Mouse (Mus musculus): ENCODE results near the gene Rbfox3. TPM values are rescaled to one million over a fixed set of nuclear protein-coding genes. Genes with fewer than 3 reads are reported as not detected.

Gene Rbfox3
- polyA plus RNA-seq, 1 experiment from 2014 or later, result 8.2 TPM

DNA sequence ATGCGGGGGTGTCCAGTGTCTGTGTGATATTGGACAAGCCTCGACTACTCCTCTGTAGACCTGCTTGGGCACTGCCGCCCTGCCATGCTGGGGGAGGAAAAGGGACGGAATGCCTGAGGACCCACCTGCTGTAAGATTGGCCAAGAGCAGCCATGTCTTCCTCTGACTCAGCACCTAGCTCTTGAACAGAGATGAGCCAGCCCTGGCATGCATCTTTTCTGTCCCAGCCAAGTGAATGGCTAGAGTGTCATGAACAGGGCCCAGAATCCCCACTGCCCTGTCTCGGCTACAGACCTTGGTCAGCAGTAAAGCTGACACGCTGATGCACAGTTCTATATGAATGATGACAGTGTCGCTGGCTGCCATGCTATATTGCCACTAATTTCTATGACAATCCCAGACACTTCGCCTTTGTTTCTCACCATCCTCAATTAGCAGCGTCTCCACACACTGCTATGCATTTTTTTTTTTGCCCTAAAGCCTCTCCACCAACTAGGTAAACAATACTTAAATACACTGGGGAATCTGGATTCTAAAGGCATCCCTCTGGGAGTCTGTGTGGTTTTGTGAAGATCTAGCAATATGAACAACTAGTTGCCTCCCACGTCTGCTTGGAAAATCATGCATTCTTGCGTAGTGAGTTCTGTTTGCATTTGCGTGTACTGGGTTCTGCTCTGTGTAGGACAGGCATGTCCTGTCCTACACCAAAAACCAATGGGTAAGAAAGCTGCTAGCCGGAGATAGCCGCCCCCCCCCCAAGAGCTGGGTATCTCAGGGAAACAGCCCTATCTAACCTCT lies 257.7 kb downstream of the Rbfox3 start:
- DNase-seq (ENCODE audit: low spot score, missing footprints), result no peak
- Histone ChIP-seq H3K27ac (ENCODE audit: low read depth, low read length) (no peak overlapping the region), H3K4me1 (ENCODE audit: control insufficient read depth, insufficient read depth, low read length) (no peaks in the 10 kb centered on the region), H3K9me3 (ENCODE audit: control insufficient read depth, low read length) (no peaks in the 10 kb centered on the region), H3K36me3 (ENCODE audit: control insufficient read depth, insufficient read depth, low read length) (no peaks in the 10 kb centered on the region), H3K4me2 (no peak overlapping the region), H3K9ac (ENCODE audit: low read length) (no peak overlapping the region), H3K4me3 (ENCODE audit: low read depth, low read length) (no peak overlapping the region), H3K27me3 (ENCODE audit: control insufficient read depth, insufficient read depth, low read length) (no peaks in the 10 kb centered on the region)
- 86% methylated on average over 14 of the region's 14 CpGs for WGBS
- no peak for ATAC-seq (ENCODE audit: low FRiP score)

DNA sequence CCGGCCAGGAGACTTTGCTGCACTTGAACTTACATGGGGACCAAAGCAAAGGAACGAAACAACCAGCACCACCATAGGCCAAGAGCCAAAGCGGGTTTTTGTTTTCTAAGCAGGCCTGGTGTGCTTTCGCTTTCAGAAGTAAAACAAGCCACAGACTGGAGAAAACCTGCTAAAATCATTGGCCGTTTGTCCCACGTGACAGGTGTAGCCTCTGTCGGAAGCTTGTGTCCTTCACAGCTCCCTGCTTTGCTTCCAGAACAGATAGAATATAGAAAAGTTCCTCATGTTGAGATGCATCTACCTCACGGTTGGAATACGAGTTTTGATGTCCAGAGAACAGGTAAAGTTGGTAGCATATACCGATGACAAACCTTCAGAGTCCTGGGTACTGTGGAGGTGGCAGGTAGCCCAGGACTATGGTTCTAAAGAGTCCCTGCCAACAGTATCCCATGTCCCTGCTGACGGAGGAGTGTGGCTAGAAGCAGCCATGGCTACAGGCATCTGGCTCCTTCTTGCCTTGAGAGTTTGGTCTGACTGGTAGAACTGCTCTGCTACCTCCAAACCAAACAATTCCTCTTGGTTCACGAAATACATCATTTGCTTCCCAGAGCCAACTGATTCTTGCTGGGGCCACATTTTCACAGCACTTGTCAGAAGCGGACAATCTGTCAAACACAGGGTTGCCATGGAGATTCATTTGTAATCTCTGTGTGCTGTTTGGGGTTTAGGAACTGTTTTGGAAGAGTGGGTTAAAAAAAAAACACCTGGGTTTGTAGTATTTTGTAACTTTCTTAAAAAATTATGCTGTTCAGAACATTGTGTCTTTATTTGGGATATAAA lies 258.8 kb downstream of the Rbfox3 start:
- H3K4me2 ChIP-seq, result no peak overlapping the region
- 84% methylated on average over 13 of the region's 13 CpGs for WGBS

DNA sequence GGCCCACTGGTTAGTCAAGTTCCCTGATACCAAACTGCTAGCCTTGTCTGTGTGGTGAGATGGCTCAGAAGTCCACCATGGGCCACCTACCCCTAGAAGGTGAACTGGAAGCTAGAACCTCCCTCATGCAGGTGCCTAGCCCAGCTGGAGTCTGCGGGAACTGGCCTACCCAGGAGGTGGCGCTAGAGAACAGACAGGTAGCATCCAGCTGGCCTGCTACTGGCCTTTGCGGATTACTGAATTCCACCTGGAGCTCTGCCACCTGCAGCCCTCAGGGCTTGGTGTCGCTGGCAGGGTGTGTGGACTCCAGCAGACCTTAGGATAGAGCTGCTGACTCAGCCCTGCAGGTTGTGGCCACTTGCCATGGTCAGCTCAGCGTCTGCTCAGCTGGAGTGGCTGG lies 263.0 kb downstream of the Rbfox3 start:
- DNase-seq (ENCODE audit: low spot score, missing footprints) (no peak), ATAC-seq (ENCODE audit: low FRiP score) (no peak)
- Histone ChIP-seq H3K9me3 (ENCODE audit: control insufficient read depth, low read length) (no peaks in the 10 kb centered on the region), H3K27ac (ENCODE audit: low read depth, low read length) (no peak overlapping the region), H3K36me3 (ENCODE audit: control insufficient read depth, insufficient read depth, low read length) (no peaks in the 10 kb centered on the region), H3K4me3 (ENCODE audit: low read depth, low read length) (no peak overlapping the region), H3K4me2 (no peak overlapping the region), H3K4me1 (ENCODE audit: control insufficient read depth, insufficient read depth, low read length) (no peaks in the 10 kb centered on the region), H3K9ac (ENCODE audit: low read length) (no peak overlapping the region), H3K27me3 (ENCODE audit: control insufficient read depth, insufficient read depth, low read length) (no peaks in the 10 kb centered on the region)
- WGBS, result 20% methylated on average over 5 of the region's 5 CpGs

More for the DNA sequence above, 258.8 kb downstream of the Rbfox3 start:
- DNase-seq (ENCODE audit: low spot score, missing footprints) (no peak), ATAC-seq (ENCODE audit: low FRiP score) (no peak)
- Histone ChIP-seq H3K9me3 (ENCODE audit: control insufficient read depth, low read length) (no peaks in the 10 kb centered on the region), H3K4me3 (ENCODE audit: low read depth, low read length) (no peak overlapping the region), H3K27ac (ENCODE audit: low read depth, low read length) (no peak overlapping the region), H3K27me3 (ENCODE audit: control insufficient read depth, insufficient read depth, low read length) (no peaks in the 10 kb centered on the region), H3K36me3 (ENCODE audit: control insufficient read depth, insufficient read depth, low read length) (no peaks in the 10 kb centered on the region), H3K9ac (ENCODE audit: low read length) (no peak overlapping the region), H3K4me1 (ENCODE audit: control insufficient read depth, insufficient read depth, low read length) (no peaks in the 10 kb centered on the region)

DNA sequence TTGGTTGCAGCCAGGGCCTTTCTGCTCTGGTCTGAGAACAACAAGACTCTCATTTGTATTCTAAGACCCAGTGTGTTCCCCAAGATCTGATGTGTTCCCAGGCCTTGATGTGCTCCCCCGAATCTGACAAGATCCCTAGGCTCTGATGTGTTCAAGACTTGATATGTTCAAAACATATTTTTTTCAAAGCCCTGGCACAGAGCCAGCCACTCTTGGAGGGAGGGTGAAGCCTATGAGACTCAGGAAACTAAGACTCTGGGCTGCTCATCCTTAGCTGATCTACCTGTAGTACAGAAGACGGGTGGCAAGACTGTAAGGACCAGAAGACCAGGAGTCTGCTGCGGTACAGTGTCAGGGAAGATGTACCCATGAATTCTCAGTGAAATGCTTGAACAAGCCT lies 264.5 kb downstream of the Rbfox3 start:
- Histone ChIP-seq H3K4me1 (ENCODE audit: control insufficient read depth, insufficient read depth, low read length) (no peaks in the 10 kb centered on the region), H3K27ac (ENCODE audit: low read depth, low read length) (no peak overlapping the region), H3K4me3 (ENCODE audit: low read depth, low read length) (no peak overlapping the region), H3K27me3 (ENCODE audit: control insufficient read depth, insufficient read depth, low read length) (no peaks in the 10 kb centered on the region), H3K4me2 (no peak overlapping the region), H3K36me3 (ENCODE audit: control insufficient read depth, insufficient read depth, low read length) (no peaks in the 10 kb centered on the region), H3K9me3 (ENCODE audit: control insufficient read depth, low read length) (no peaks in the 10 kb centered on the region), H3K9ac (ENCODE audit: low read length) (no peak overlapping the region)
- WGBS, result 91% methylated on average over 3 of the region's 3 CpGs
- DNase-seq (ENCODE audit: low spot score, missing footprints), result no peak
- ATAC-seq (ENCODE audit: low FRiP score), result no peak

DNA sequence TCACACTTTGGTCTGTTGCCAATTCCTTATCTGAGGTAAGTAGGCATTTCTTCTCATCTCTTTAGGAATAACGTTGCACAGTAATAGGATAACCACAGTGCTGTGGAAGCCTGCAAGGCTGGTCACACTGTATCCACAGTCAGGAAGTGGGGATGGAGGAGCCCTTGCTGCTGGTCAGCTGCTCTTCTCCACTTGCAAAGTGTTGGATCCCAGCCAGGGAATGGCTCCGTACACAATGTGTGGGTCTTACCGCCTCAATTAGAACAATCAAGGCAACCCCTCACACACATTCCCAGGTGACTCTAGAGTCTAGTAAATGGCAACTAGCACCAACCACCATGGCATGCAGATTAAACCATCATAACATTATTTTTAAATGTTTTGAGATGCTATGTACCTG lies 266.2 kb downstream of the Rbfox3 start:
- WGBS, result 90% methylated on average over 3 of the region's 3 CpGs

DNA sequence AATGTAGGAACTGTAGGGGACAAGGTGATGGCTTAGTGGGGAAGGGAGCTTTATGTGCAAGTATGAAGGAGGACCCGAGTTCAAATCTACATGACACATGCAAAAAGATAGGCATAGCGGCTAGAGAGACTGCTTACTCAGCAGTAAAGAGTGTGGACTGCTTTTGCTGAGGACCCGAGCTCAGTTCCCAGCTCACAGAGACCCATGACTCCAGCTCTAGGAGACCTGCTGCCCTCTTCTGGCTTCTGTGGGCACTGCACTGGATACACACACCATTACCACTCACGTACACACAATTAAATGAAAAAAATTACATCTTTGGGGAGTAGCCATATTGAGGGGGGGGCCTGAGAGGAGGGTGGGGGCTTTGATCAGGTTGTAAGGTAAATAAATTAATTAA lies 270.7 kb downstream of the Rbfox3 start:
- ATAC-seq (ENCODE audit: low FRiP score), result no peak

More for the DNA sequence above, 266.2 kb downstream of the Rbfox3 start:
- H3K27ac ChIP-seq (ENCODE audit: low read depth, low read length), result no peak overlapping the region
- H3K27me3 ChIP-seq (ENCODE audit: control insufficient read depth, insufficient read depth, low read length), result no peaks in the 10 kb centered on the region
- H3K4me3 ChIP-seq (ENCODE audit: low read depth, low read length), result no peak overlapping the region
- no peak overlapping the region for H3K4me2 ChIP-seq
- no peaks in the 10 kb centered on the region for H3K36me3 ChIP-seq (ENCODE audit: control insufficient read depth, insufficient read depth, low read length)
- ATAC-seq (ENCODE audit: low FRiP score), result no peak
- no peaks in the 10 kb centered on the region for H3K9me3 ChIP-seq (ENCODE audit: control insufficient read depth, low read length)
- H3K4me1 ChIP-seq (ENCODE audit: control insufficient read depth, insufficient read depth, low read length), result no peaks in the 10 kb centered on the region
- H3K9ac ChIP-seq (ENCODE audit: low read length), result no peak overlapping the region
- no peak for DNase-seq (ENCODE audit: low spot score, missing footprints)

DNA sequence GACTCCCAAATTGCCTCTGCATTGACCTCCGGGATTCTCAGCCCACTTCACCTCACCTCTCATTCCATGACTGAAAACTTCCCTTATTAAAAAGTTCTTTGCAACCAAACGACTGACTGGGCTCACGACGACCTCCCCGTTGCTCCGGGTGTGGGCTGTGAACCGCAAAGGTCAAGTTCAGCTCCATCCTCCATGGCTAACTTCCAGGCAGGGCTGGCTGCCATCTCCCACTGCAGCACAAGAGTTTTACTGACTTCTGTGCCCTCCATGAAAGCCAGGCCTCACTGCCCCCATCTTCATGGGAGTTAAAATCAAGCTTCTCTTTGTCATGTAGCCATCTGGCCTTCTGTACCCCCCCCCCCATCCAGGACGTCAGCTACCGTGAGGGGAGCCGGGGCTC lies 273.7 kb downstream of the Rbfox3 start:
- Histone ChIP-seq H3K4me3 (ENCODE audit: low read depth, low read length) (no peak overlapping the region), H3K27ac (ENCODE audit: low read depth, low read length) (no peak overlapping the region), H3K4me1 (ENCODE audit: control insufficient read depth, insufficient read depth, low read length) (no peaks in the 10 kb centered on the region), H3K36me3 (ENCODE audit: control insufficient read depth, insufficient read depth, low read length) (no peaks in the 10 kb centered on the region), H3K4me2 (no peak overlapping the region), H3K9ac (ENCODE audit: low read length) (no peak overlapping the region), H3K27me3 (ENCODE audit: control insufficient read depth, insufficient read depth, low read length) (no peaks in the 10 kb centered on the region), H3K9me3 (ENCODE audit: control insufficient read depth, low read length) (no peaks in the 10 kb centered on the region)
- DNase-seq (ENCODE audit: low spot score, missing footprints), result no peak
- 83% methylated on average over 10 of the region's 10 CpGs for WGBS
- no peak for ATAC-seq (ENCODE audit: low FRiP score)

More for the DNA sequence above, 270.7 kb downstream of the Rbfox3 start:
- Histone ChIP-seq H3K27me3 (ENCODE audit: control insufficient read depth, insufficient read depth, low read length) (no peaks in the 10 kb centered on the region), H3K9ac (ENCODE audit: low read length) (no peak overlapping the region), H3K36me3 (ENCODE audit: control insufficient read depth, insufficient read depth, low read length) (no peaks in the 10 kb centered on the region), H3K4me2 (no peak overlapping the region), H3K9me3 (ENCODE audit: control insufficient read depth, low read length) (no peaks in the 10 kb centered on the region), H3K27ac (ENCODE audit: low read depth, low read length) (no peak overlapping the region), H3K4me3 (ENCODE audit: low read depth, low read length) (no peak overlapping the region), H3K4me1 (ENCODE audit: control insufficient read depth, insufficient read depth, low read length) (no peaks in the 10 kb centered on the region)
- no peak for DNase-seq (ENCODE audit: low spot score, missing footprints)
- WGBS, result 91% methylated on average over 4 of the region's 4 CpGs

DNA sequence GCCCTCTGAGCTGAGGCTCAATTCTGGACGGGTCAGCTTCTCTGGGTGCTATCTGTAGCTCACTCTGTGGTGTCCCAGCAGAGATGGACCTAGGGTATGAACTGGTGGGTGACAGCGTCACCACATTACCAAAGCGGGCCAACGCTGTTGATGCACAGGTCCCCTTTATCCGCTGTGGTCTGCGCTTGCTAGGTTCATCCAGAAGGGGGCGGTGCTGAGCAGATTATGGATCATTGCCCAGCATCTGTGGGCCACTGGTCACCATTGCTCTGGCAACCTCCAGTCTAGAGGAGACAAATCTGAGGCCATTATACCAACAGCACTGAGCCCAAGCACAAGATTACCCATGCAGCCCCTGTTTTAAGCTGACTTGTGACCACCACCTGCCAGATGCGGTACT lies 276.8 kb downstream of the Rbfox3 start:
- Histone ChIP-seq H3K27me3 (ENCODE audit: control insufficient read depth, insufficient read depth, low read length) (no peaks in the 10 kb centered on the region), H3K4me2 (no peak overlapping the region), H3K27ac (ENCODE audit: low read depth, low read length) (no peak overlapping the region), H3K9me3 (ENCODE audit: control insufficient read depth, low read length) (no peaks in the 10 kb centered on the region), H3K4me1 (ENCODE audit: control insufficient read depth, insufficient read depth, low read length) (no peaks in the 10 kb centered on the region), H3K36me3 (ENCODE audit: control insufficient read depth, insufficient read depth, low read length) (no peaks in the 10 kb centered on the region), H3K9ac (ENCODE audit: low read length) (no peak overlapping the region), H3K4me3 (ENCODE audit: low read depth, low read length) (no peak overlapping the region)
- DNase-seq (ENCODE audit: low spot score, missing footprints) (peak; percentile 93), ATAC-seq (ENCODE audit: low FRiP score) (no peak)
- WGBS, result 47% methylated on average over 8 of the region's 8 CpGs

DNA sequence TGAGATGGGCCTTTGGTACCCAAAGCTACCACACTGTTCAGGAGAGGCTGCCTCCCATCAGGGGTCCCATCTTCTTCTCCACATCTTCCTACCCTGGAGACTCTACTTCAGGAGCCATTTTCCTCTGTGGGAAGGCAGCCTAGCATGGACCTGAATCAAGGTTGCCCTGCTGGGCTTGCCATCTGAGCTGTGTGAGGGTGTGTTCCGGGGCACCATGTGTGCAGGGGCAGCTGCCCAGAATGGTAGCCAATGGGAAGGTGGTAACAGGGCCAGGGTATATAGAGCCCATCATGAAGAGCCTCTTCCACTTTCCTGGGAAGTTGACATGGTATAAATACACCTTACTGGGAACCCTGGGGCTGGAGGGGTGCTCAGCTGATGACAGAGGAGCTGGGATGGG lies 281.7 kb downstream of the Rbfox3 start:
- no peak overlapping the region for H3K4me3 ChIP-seq (ENCODE audit: low read depth, low read length)
- H3K9ac ChIP-seq (ENCODE audit: low read length), result no peak overlapping the region
- no peaks in the 10 kb centered on the region for H3K27me3 ChIP-seq (ENCODE audit: control insufficient read depth, insufficient read depth, low read length)
- 0 out of 2 replicates have a peak, but pooled peaks cover 2% of the 10 kb centered on the region for H3K4me1 ChIP-seq (ENCODE audit: control insufficient read depth, insufficient read depth, low read length)
- ATAC-seq (ENCODE audit: low FRiP score) (no peak), DNase-seq (ENCODE audit: low spot score, missing footprints) (no peak)
- no peak overlapping the region for H3K4me2 ChIP-seq
- 86% methylated on average over 1 of the region's 1 CpGs for WGBS
- no peak overlapping the region for H3K27ac ChIP-seq (ENCODE audit: low read depth, low read length)
- H3K36me3 ChIP-seq (ENCODE audit: control insufficient read depth, insufficient read depth, low read length), result no peaks in the 10 kb centered on the region
- no peaks in the 10 kb centered on the region for H3K9me3 ChIP-seq (ENCODE audit: control insufficient read depth, low read length)
